Mouse (Mus musculus) thymus, postnatal 25 days (tissue): ENCODE results near the gene Cyba.

ENCODE experiments used
- DNase-seq: peaks from one replicate; pipeline ENCODE4 v3.0.0; 2022

Gene Cyba

DNA sequence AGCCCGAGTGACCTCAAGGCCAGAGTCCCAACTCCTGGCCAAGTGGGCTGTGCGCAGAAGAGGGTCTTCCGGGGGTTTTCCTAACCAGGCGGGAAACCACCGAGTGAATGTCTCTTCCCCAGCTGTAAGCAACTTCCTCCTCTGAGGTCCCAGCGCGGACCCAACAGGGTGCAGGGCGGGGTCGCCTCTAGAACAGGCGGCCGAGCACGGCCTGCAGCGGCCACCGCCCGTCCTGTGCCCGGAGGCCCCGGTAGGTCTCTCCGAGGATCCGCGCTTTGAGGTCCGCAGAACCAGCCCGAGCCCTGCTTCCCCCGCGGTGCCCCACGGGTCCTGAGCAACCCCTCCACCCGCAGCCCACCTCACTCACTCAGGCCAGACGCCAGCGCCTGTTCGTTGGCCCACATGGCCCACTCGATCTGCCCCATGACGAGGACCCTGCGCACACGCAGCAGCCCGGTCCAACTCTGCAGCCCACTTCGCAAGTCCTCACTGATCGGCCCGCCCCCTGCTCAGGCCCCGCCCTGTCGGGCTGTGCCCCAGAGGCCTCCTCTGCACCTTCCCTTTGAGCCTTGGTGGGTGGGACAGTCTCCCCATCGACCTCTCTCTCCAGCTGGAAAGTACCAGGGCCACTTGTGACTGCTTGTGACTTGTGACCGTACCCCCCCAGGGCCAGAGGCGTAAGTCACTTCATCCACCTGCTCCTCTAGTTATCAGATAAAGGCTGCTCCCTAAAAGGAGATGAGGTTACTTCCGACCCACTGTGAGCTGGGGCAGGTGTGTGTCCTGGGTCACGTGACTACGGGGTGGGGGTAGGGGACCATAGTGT lies at the start of gene Cyba:
TSS of gene Cyba (minus strand) at position 488 of the 826 bp plus-strand sequence.
- peak; percentile 89 for DNase-seq

DNA sequence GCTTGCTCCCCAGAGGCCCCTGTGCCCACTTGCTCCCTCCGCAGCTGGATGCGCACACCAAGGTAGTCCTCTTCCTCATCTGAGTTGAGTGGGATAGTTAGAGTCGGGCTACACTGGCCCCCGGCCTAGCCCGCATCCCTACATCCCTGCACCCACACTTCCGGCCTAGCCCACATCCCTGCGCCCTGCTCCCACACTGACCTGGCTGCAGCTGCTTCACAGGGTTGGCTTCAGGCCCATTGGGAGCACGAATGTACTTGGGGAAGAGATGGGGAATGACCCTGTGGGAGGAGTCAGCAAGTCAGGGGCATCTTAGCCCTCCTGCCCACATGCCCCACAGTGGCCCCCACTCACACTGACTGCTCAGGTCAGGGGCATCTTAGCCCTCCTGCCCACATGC lies 49.7 kb upstream of the Cyba start:
- no peak for DNase-seq

DNA sequence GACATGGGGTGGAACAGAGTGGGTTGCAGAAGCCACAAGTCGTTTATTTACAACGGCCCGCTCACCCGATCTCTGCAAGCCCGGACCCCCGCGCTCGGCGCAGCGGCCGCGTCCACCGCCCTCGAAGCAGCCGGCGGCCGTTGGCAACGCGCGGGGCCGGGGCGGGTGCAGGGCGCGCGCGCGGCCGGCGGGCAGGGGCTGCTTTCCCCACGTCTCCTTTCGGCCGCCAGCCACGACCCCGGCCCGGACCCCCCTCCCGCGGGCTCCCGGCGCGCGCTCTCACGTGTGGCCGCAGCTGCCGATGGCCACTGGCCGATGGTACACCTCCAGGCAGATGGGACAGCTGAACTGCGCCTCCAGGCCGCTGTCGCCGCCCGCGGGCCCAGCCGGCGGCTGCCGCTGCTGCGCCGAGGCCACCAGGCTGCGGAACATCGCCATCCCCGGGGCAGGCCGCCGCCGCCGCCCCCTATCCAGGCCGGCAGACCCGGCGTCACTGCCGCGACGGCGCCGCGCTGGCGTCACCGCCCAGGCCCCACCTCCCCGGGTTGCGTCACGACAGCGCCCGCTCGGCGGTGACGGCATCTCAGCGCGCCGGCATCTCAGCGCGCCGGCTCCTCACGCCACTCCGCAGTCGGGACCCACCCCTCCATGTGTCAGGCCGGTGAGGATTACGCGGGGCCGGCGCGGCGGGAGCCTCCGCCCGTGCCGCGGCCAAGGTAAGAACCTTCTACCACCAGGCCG lies 43.0 kb upstream of the Cyba start, which contains the start of the genes Rnf166 and Ctu2:
TSS of gene Rnf166 (minus strand) at position 485 of the 741 bp plus-strand sequence.
TSS of gene Ctu2 (plus strand) at position 564 of the 741 bp plus-strand sequence.
- DNase-seq = peak; percentile 95

DNA sequence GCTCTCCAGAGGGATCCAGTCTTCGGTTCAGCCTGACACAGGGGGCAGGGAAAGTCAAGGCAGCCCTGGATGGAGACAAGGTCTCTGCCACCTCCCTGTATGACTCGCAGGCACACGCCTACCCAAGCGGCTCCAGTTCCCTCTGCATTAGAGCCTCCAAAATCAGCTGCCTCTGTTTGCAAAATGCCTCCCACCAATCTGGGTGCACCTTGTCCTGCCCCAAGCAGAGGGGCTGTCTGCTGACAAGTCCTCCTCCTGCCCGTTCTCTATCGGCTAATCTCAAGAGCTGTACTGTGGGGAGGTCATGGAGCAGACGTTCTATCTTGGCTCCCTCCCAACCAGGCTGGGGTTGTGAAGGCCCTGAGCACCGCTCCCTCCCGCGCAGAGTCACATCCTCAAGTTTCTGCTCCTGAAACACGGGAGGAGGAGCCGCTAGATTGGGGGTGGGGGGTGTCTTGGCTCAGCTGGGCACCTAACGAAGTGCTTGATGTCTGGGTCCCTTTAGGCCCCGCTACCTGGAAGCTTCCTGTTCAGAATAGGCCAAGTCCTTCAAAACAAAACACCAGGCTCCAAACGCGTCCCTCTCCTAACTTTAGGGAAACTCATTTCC lies 42.3 kb upstream of the Cyba start:
- DNase-seq = peak; percentile 67

DNA sequence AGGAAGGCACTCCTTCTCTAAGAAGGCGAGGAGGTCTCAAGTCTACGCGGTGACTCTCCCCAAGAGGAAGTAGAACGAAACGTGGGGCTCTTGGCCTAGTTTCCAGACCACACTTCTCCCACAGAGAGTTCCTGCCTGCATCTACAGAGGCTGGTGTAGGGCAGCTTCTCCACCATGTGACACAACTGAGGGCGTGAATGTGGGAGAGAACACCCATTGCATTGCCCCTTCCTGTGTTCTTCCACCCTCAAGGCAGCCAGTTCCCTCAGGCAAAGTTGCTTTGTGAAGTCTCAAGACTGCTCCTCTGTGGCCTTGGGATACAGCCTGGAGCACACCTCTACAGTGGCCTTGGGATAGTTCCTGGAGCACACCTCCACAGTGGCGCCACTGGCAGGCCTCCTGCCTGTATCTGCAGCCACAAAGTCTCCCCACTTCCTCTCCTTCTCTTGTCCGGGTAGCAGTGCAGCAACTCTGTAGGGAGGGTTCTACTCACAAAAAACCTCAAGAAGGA lies 41.2 kb upstream of the Cyba start:
- DNase-seq = peak; percentile 83

DNA sequence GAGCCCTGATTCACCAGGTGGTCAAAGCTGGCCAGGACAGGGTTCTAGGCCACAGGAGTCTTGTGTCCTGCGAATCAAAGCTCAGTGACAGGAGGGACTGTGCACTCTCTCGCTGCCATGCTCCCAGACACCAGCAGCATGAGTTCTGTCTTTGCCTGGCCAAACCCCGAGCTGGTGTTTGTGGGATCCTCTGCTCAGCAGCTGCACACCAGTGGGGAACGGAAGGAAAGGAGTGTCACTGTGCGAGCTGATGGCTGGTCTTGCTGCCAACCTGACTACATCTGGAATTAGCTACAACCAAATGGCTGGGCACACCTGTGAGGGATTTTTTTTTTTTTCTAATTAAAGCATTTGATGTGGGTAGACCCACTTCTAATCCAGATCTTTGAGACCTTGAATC lies 38.0 kb upstream of the Cyba start:
- peak; percentile 75 for DNase-seq

DNA sequence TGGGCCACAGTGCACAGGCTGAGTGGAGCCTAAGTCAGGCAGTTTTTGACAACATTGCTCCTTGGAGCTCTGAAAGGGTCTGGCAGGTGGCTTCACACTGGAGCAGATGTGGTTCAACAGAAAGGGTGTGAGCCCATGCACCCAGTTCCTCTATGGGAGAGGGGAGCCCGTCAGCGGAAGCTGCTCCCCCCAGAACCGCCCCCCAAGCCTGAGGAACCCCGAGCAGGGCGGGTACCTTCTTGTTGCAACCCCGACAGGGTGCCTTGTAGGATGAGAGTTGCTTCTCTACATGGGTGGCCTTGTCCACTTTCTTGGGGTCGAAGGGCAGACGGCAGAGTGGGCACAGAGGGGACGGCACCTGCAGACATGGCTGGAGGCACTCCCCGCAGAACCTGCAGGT lies 37.2 kb upstream of the Cyba start:
- DNase-seq = peak; percentile 90

DNA sequence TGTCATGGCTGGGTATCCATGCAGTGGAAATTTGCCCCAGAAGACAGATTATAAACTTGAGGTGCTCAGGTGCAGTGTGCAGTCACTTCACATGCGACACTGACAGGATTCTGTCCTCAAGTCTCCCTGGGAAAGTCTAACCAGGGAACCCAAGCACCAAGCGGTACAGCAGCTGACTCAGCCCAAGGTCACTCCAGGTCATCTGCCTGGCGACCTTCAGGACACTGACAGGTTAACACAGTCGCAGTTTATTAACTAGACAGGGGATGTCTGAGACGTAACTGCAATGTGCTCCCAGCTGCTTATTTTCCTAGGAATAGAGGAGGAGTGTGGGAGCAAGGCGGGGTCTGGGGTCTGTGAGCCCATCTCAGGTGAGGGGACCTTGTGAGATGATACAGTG lies 36.7 kb upstream of the Cyba start:
- DNase-seq = no peak

DNA sequence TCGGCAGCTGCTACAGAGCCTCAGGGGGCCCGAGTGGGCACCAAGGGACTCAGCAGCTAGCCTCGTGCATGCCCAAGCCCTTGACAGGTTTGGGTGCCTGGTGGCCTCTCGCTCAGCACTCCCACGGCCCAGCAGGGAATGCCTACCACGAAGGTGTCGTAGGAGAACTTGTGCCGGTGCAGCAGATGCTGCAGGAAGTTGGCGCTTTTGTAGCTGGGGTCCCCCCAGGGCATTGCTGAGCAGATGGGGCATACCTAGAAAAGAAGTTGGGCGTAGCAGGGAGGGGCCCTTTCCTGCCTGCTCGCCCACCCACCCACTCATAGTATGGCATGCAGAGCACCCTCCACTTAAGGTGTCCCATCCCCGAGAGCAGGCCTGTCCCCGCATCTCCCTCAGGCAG lies 35.1 kb upstream of the Cyba start:
- DNase-seq = peak; percentile 69

DNA sequence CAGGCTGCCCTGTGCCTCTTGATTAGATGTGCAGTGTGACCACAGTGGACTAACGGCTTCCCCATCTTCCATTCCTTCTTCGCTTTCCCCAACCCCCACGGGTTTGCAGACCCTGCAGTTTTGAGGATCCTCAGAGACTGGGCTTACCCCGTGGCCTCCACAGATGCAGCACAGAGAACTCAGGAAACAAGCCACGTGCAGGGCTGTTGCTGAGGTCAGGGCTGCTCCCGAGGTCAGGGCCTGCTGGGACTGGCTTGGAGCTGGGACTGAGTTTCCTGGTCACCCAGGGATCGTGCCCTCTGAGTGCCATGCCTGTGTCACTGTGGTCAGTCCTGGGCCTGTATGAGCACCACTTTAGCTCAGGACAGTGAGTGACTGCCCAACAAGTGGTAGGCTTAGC lies 32.3 kb upstream of the Cyba start:
- DNase-seq = no peak

DNA sequence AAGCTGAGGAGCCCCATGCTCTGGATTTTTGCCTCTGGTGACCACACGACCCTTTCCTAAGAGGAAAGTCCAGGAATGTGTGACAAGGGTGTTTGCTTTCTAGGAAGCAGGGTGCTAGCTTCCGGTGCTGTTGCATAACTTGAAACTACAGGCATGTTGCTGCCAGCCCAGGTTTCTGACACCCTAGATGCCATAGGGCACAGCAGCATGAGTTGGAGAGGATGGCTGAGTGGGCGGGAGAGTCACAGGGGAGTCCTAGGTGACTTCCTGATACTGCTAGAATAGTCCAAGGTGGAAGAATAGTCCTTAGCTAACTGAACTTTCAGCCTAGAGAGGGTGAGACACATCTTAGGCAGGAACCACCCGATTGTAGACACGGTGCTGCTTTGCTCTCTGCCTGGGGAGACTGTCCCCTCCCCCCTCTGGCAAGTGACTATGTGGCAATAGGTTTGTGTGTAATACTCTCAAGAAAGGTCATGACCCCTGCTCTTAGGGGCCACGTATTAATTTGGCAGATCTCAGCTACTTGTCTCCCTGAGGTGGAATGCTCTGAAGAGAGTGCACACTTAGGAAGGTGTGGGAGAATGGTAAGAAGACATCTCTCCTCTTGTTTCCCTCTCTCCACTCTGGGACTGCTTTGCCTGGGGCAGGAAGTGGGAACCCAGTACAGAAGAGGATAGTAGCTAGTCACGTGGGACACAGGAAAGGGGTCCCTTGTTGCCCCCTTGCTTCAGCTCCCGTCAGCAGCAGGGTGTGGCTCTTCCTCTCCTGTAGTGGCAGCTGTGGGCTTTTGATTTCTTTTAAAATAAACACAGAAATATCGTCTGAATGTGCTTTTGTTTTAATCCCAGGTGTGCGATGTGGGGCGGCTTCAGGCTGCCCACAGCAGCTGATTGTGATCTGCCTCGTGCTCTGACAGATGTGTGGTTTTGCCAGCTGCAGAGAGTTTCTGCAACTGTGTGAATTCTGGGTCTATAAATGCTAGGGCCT lies 31.2 kb upstream of the Cyba start:
- DNase-seq = peak; percentile 69

DNA sequence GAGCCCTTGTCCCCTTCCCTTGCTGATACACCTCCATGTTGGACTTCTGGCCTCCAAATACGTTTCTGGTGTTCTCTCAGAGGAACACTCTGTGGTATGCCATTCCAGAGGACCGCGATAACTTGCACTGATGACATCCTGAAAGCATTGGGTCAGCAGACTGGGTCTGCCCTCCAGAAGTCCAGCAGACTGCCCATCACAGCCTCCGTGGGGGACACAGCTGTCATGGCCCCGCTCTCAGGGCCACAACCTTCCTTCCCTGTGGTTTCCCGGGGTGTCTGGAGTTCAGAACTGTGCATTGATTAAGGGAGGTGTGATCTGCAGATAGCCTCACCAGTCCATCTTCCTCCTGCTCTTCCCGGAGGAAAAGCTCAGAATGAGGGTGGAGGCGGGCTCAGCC lies 29.8 kb upstream of the Cyba start:
- DNase-seq = no peak

DNA sequence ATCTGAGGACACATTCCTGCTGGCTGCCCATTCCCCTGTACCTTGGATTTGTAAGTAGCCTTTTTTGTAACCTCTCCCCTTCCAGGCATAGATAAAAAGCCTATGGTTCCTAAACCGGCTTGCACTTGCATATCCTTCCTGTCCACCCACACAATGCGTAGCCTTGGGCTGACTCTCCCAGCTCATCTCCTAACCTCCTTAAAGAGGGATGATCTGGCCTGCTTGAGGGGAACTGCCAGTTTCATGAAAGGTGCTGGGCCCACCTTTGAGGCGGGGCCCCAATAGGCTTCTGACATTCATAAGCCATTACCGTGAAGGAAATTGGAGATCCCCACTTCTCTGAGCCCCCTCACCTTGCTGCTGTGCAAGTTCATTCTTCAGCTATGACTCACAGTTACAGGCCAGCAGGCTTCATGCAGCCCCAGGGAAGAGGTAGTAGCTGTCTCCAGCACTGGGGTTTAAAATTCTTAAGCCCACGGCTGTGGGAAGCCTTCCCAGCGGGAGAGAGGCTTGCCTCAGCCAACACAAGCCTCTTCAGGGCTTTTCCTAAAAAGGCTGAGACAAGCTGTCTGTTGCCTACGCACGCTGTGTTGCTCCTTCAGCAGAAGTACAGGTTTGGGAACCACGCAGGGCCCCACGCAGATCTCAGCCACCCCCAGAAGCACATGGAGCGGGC lies 28.9 kb upstream of the Cyba start:
- no peak for DNase-seq

DNA sequence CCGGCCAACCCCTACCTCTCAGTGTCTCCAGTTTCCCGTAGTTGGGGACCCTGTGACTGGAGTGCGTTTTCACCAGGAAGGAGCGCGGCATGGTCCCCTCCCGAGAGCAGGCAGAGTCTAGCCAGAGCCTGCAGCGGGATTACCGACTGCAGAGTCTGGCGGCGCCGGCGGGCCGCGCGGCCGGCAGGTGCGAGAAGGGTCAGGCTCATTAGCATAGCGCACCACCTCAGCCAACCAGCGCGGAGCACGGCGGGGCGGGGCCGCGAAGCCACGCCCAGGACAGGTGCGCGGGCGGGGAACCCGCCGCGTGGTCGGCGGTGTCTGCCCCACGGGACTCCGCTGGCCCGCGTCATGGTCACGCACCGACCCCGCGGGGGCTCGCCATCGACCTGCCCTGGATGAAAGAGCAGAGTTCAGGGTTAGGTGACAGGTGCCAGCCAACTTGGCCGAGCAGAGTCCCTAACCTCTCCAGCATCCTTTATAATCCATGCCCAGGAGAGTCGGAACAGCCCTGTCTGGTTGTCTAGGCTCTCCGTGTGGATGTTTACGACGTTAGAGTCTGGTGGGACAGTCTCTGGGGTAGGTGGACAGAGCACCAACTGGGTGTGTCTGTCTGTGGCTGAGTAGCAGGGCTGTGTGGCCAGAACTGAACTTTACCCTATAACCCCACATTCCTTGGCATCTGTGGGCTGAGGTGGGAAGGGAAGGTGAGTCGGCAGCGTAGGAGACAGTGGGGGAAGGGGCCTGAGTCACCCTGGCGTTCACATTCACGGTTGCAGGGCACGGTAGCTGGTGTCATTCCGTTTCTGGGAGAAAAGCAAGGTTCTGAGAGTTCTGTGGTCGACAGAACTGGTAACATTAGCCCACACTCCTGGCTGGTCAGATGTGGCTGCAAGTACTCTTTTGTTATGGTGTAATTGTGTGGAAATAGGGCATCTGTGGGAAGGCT lies 28.1 kb upstream of the Cyba start, which contains the start of gene Snai3:
TSS of gene Snai3 (minus strand) at position 210 of the 949 bp plus-strand sequence.
- peak; percentile 84 for DNase-seq

DNA sequence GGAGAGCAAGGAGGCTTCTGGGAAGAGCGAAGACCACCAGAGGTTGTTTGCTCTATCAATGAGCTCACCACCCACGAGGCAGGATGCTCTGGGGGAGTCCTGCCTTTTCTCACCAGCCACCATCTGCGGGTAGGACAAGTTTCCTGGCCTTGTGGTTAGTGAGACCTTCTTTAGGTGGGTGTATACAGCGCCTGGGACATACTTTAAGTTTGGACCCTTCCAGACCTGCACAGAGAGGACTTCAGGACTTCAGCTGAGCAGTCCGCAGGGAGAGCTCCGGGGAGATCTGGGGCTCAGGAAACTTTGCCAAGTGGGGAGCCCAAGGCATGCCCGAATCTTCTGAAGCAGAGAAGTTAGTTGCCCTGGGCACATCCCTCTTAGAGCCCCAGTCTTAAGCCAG lies 27.3 kb upstream of the Cyba start:
- peak; percentile 57 for DNase-seq

DNA sequence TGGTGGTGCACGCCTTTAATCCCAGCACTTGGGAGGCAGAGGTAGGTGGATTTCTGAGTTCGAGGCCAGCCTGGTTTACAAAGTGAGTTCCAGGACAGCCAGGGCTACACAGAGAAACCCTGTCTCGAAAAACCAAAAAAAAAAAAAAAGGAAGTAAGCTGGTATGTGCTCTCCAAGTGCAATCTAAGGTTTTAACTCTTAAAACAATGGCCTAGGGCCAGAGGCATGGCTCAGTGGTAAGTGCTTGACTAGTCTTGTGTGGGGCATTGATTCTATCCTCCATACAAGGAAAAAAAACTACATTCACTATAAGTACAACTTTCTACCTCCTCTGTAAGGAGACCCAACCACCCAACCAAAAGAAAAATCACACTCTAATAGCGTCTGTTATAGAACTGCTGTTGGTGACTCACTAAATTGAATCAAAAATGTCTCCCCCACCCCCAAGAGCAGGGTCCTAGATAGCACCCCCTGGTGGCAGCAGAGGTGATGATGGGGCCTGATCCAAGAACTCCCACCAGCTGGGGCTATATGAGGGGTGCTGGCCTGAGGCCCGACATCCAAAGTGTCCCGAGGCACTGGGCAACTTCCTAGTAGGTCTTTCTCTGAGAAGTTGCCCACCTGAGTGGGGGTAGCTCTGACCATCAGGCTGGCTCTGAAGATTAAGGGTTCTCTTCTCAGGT lies 26.6 kb upstream of the Cyba start:
- DNase-seq = peak; percentile 83

DNA sequence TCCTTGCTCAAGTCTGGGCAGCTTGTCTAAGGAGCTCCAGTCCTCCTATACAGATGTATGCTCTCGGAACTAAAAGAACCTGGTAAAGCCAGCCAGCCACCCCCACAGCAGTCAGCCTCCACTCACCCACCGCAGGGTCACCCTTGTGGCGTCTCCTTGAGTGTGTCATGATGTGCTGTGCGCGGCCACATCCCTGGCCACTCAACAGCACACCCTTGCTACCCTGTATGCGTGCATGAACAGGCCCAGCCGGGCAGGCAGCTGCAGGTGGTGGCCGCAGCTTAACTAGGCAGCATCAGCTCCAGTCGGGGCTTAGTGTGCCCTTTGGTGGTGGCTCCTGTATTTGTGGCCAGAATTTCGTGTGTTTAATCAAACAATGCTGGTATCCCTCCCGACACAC lies 24.4 kb upstream of the Cyba start:
- DNase-seq = no peak

DNA sequence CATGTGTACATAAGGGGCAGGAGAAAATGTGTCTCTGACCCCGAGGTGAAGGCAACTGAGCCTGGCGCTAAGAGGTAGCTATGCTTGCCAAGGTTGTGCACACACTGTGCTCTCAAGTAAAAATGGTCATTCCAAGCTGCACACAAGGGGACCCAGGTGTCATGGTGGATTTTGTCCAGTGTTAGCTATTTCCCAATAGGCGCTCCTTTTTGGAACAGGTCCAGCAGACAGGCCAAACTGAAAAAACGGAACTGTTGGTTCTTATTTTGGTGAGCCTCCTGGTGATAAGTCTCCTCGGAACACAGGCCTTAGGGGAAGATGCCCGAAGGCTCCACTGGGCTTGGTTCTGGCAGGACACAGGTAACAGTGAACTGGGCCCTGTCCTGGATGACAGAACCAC lies 21.7 kb upstream of the Cyba start:
- DNase-seq = no peak

DNA sequence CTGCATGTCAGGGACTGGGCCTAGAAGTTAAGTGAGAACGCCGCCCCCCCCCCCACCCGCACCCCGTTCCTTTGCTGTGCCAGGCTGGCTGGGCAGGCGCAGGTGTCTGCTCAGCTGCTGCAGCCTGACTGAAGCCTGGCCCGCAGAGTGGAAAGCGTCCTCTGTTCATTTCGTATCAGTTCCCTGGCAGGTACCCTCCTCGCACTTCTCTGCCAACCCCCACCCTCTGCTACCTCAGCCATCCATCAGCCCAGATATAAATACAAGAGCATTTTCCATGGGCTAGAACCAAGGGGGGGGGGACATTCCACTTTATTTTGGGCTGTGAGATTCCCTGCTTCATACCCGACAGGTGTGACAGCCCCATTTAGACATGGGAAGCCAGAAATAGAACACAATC lies 19.4 kb upstream of the Cyba start:
- no peak for DNase-seq
